Mouse (Mus musculus) stomach, embryonic 15.5 days (tissue): ENCODE results near the gene S1pr5. TPM values are rescaled to one million over a fixed set of nuclear protein-coding genes. Genes with fewer than 3 reads are reported as not detected.

Source experiments
- ATAC-seq: fragments of 200-750 bp; cut with Nextera tagmentation; 2 replicates; pipeline ENCODE4 v1.8.0; 2017; ENCODE audit warnings: low read depth, moderate number of reproducible peaks, moderate TSS enrichment; ENCODE audit not compliant: insufficient read depth, low FRiP score
- H3K27ac ChIP-seq: fragments of 300-500 bp; sonication (generic); 2 replicates; pipeline ENCODE4 v1.5.1; 2015; ENCODE audit warnings: mild to moderate bottlenecking, inconsistent platforms
- H3K27me3 ChIP-seq: fragments of 300-500 bp; sonication (generic); replicated peaks from 2 replicates; pipeline ENCODE4 v1.6.1; 2015; ENCODE audit warnings: inconsistent platforms
- H3K36me3 ChIP-seq: fragments of 300-500 bp; sonication (generic); 2 replicates; pipeline ENCODE4 v1.6.1; 2015; ENCODE audit warnings: inconsistent platforms
- H3K4me1 ChIP-seq: fragments of 300-500 bp; sonication (generic); 2 replicates; pipeline ENCODE4 v1.6.1; 2015; ENCODE audit warnings: inconsistent platforms
- H3K4me2 ChIP-seq: fragments of 300-500 bp; sonication (generic); 2 replicates; pipeline ENCODE4 v1.6.1; 2015; ENCODE audit warnings: mild to moderate bottlenecking, inconsistent platforms
- H3K4me3 ChIP-seq: fragments of 300-500 bp; sonication (generic); replicated peaks from 2 replicates; pipeline ENCODE4 v1.5.1; 2015; ENCODE audit warnings: inconsistent platforms
- H3K9ac ChIP-seq: fragments of 300-500 bp; sonication (generic); 2 replicates; pipeline ENCODE4 v1.6.1; 2015; ENCODE audit warnings: inconsistent platforms
- H3K9me3 ChIP-seq: fragments of 300-500 bp; sonication (generic); 2 replicates; pipeline ENCODE4 v1.6.1; 2016; ENCODE audit warnings: inconsistent platforms
- WGBS: fragments of 180-500 bp; shearing (Covaris S2); methylation state at CpG from one replicate; pipeline ENCODE4 v1.1.7; 2015; 5-methylcytosine and 5-hydroxymethylcytosine counted together
- polyA plus RNA-seq: library from polyadenylated mRNA; unstranded; fragments of >200 nt; fragmentation: Nextera tagmentation; extraction: Ambion mirVana; gene quantifications from 2 replicates; pipeline ENCODE4 v1.2.1, GENCODE M21; 2015

Gene S1pr5
- polyA plus RNA-seq, 1 experiment from 2014 or later, result 1.6 TPM

DNA sequence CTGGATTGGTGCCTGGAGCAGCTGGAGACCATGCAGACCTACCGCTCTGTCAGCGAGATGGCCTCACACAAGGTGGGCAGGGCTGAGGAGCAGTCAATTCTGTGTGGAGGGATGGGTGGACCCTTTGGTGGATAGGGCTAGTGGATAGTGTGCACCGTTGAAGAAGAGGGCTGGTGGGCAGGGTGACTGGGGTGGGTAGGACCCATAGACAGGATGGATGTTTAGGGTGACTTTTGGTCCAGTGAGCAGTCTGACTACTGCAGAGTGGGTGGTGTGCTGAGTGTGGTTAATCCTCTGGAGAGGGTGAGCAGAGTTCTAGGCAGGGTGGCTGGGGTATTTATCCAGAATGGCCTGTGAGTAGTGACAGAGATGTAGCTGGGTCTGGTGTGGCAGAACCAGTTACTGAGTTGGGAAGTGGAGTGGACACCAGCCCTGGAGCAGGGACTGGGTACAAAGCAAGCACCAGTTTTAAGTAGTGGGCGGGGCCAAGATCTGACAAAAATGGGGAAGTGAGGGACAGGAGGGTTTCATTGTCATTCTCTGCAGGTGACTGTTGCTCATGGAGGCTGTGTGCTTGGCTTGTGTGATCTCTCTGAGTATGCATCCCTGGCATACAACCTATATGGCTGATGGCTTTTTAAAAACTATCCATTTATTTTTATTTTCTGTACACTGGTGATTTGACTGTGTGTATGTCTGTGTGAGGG, 53.3 kb downstream of the S1pr5 start:
- H3K4me3 ChIP-seq, result no peak overlapping the region
- H3K9ac ChIP-seq, result no peak overlapping the region
- H3K27ac ChIP-seq, result no peak overlapping the region
- 0 out of 2 replicates have a peak, but pooled peaks cover 6% of the 10 kb centered on the region for H3K4me1 ChIP-seq
- H3K36me3 ChIP-seq, result no peaks in the 10 kb centered on the region
- ATAC-seq, result no peak
- H3K9me3 ChIP-seq, result no peaks in the 10 kb centered on the region
- WGBS, result 85% methylated on average over 4 of the region's 4 CpGs
- no peak overlapping the region for H3K4me2 ChIP-seq
- H3K27me3 ChIP-seq, result no peaks in the 10 kb centered on the region

DNA sequence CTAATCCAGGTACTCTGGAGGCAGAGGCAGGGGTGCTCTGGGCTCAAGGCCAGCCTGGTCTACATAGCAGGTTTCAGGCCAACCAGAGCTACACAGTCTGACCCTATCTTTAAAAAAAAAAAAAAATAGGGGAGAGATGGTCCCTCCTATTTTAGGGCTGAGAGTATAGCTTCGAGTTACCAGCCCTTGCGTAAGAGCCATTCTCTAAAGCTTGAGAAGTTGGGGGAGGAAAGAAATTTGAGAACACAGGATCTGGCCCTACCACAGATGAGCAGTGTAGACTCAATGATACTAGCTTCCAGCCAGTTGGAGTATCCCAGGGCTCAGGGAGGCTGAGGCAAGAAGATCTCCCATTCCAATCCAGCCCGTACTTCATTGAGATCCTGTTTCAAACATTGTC, 54.5 kb downstream of the S1pr5 start:
- H3K27ac ChIP-seq, result no peak overlapping the region
- no peak for ATAC-seq
- no peak overlapping the region for H3K4me3 ChIP-seq
- 0 out of 2 replicates have a peak, but pooled peaks cover 6% of the 10 kb centered on the region for H3K4me1 ChIP-seq
- no peaks in the 10 kb centered on the region for H3K36me3 ChIP-seq
- no peak overlapping the region for H3K9ac ChIP-seq
- H3K27me3 ChIP-seq, result no peaks in the 10 kb centered on the region
- H3K4me2 ChIP-seq, result no peak overlapping the region
- 81% methylated on average over 3 of the region's 3 CpGs for WGBS
- H3K9me3 ChIP-seq, result no peaks in the 10 kb centered on the region

Other genes starting within 250 kb of the S1pr5 start
- 129 and 133 TPM in 2 replicates for gene Mrpl4, start 245.7 kb downstream of the S1pr5 start, polyA plus RNA-seq
- gene Icam1, start 232.5 kb downstream of the S1pr5 start, polyA plus RNA-seq, result 10.9 and 11.3 TPM in 2 replicates
- 6.6 and 16.2 TPM in 2 replicates for gene Icam4, start 219.1 kb downstream of the S1pr5 start, polyA plus RNA-seq
- 0.05 and 0.21 TPM in 2 replicates for gene Icam5, start 216.4 kb downstream of the S1pr5 start, polyA plus RNA-seq
- gene Zglp1, start 181.3 kb downstream of the S1pr5 start, polyA plus RNA-seq, result 0.73 TPM in 1 of 2 replicates, not detected in the other
- gene Gm49373, start 175.3 kb downstream of the S1pr5 start, polyA plus RNA-seq, result 0.58 and 0.82 TPM in 2 replicates
- gene Fdx1l, start 174.8 kb downstream of the S1pr5 start, polyA plus RNA-seq, result 57.6 and 58.0 TPM in 2 replicates
- gene Gm38431, start 156.4 kb downstream of the S1pr5 start, polyA plus RNA-seq, result 1.6 and 1.7 TPM in 2 replicates
- gene Raver1, start 156.4 kb downstream of the S1pr5 start, polyA plus RNA-seq, result 48.3 and 60.9 TPM in 2 replicates
- 13.6 and 15.8 TPM in 2 replicates for gene Tyk2, start 117.2 kb downstream of the S1pr5 start, polyA plus RNA-seq
- gene Cdc37, start 98.5 kb downstream of the S1pr5 start, polyA plus RNA-seq, result 284 and 293 TPM in 2 replicates
- gene Pde4a, start 82.7 kb downstream of the S1pr5 start, polyA plus RNA-seq, result 5.9 and 6.2 TPM in 2 replicates
- gene Keap1, start 9.1 kb downstream of the S1pr5 start, polyA plus RNA-seq, result 61.1 and 61.6 TPM in 2 replicates
- gene Atg4d, start 16.9 kb upstream of the S1pr5 start, polyA plus RNA-seq, result 49.9 and 51.3 TPM in 2 replicates
- gene Kri1, start 39.5 kb upstream of the S1pr5 start, polyA plus RNA-seq, result 14.4 and 14.5 TPM in 2 replicates
- 44.4 and 50.0 TPM in 2 replicates for gene Cdkn2d, start 43.0 kb upstream of the S1pr5 start, polyA plus RNA-seq
- 67.7 and 74.2 TPM in 2 replicates for gene Ap1m2, start 63.9 kb upstream of the S1pr5 start, polyA plus RNA-seq
- 89.1 and 95.7 TPM in 2 replicates for gene Slc44a2, start 72.3 kb upstream of the S1pr5 start, polyA plus RNA-seq
- gene Ilf3, start 119.4 kb upstream of the S1pr5 start, polyA plus RNA-seq, result 150 and 154 TPM in 2 replicates
- gene Qtrt1, start 163.4 kb upstream of the S1pr5 start, polyA plus RNA-seq, result 55.9 and 57.6 TPM in 2 replicates
- gene Dnm2, start 176.5 kb upstream of the S1pr5 start, polyA plus RNA-seq, result 71.3 and 75.7 TPM in 2 replicates